Mouse (Mus musculus): ENCODE data around the gene Gimap4. TPM values are rescaled to one million over a fixed set of nuclear protein-coding genes. Genes with fewer than 3 reads are reported as not detected.

Gimap4 gene
- total and polyA plus RNA-seq, 3 experiments: 0.12 to 0.25 TPM; not detected in 1

- Histone ChIP-seq H3K4me3 (ENCODE audit: control insufficient read depth in 1 of 2, insufficient read depth in 1 of 2, low read depth in 2 of 2, low read length in 2 of 2) (no peak overlapping the region), H3K4me1 (ENCODE audit: control insufficient read depth in 1 of 2, insufficient read depth in 2 of 2, low read length in 2 of 2) (no peaks in the 10 kb centered on the region), H3K79me2 (ENCODE audit: control insufficient read depth, insufficient read depth, low read length, poor library complexity) (no peaks in the 10 kb centered on the region), H3K9ac (ENCODE audit: control insufficient read depth, low read depth, low read length, poor library complexity, severe bottlenecking) (no peak overlapping the region), H3K36me3 (ENCODE audit: control insufficient read depth in 1 of 2, insufficient read depth in 2 of 2, low read length in 2 of 2) (no peaks in the 10 kb centered on the region), H3K27me3 (ENCODE audit: control insufficient read depth in 1 of 2, insufficient read depth in 2 of 2, low read length in 2 of 2) (no peaks in the 10 kb centered on the region), H3K9me3 (replicated peaks; ENCODE audit: insufficient read depth, low read length) (no peaks in the 10 kb centered on the region), H3K27ac (ENCODE audit: control insufficient read depth, low read depth, low read length) (no peak overlapping the region)
- TF ChIP-seq TAL1 (IDR thresholded peaks at IDR 0.05; ENCODE audit: low read length) (no peak), RCOR1 (IDR thresholded peaks at IDR 0.05; ENCODE audit: low read depth, low read length) (no peak), MAX (IDR thresholded peaks at IDR 0.05; ENCODE audit: low read length) (no peak), ZKSCAN1 (IDR thresholded peaks at IDR 0.05; ENCODE audit: low read depth, low read length) (no peak), GATA1 (IDR thresholded peaks at IDR 0.05; ENCODE audit: low read depth, low read length) (no peak), POLR2A (IDR thresholded peaks at IDR 0.05; ENCODE audit: control insufficient read depth in 1 of 2, insufficient read depth in 1 of 2, low read depth in 1 of 2, low read length in 2 of 2, poor library complexity in 1 of 2) (no peak)
- peak; percentile 13 for DNase-seq (ENCODE audit: low read depth, low spot score)
These were observed 16.1 kb downstream of the Gimap4 start for GRCm38 (mm10) chr6:48700251-48701075.

- Histone ChIP-seq H3K36me3 (ENCODE audit: control insufficient read depth in 1 of 2, insufficient read depth in 2 of 2, low read length in 2 of 2) (no peaks in the 10 kb centered on the region), H3K27me3 (ENCODE audit: control insufficient read depth in 1 of 2, insufficient read depth in 2 of 2, low read length in 2 of 2) (peaks cover 0 to 2% of the 10 kb centered on the region in 2 experiments; a peak in 1 of 4 replicates), H3K9ac (ENCODE audit: control insufficient read depth, low read depth, low read length, poor library complexity, severe bottlenecking) (no peak overlapping the region), H3K27ac (ENCODE audit: control insufficient read depth, low read depth, low read length) (no peak overlapping the region), H3K4me1 (ENCODE audit: control insufficient read depth in 1 of 2, insufficient read depth in 2 of 2, low read length in 2 of 2) (no peaks in the 10 kb centered on the region), H3K4me3 (ENCODE audit: control insufficient read depth in 1 of 2, insufficient read depth in 1 of 2, low read depth in 2 of 2, low read length in 2 of 2) (no peak overlapping the region), H3K9me3 (replicated peaks; ENCODE audit: insufficient read depth, low read length) (no peaks in the 10 kb centered on the region), H3K79me2 (ENCODE audit: control insufficient read depth, insufficient read depth, low read length, poor library complexity) (no peaks in the 10 kb centered on the region)
- no peak for DNase-seq (ENCODE audit: low read depth, low spot score)
- TF ChIP-seq RCOR1 (IDR thresholded peaks at IDR 0.05; ENCODE audit: low read depth, low read length): no peak
- TF ChIP-seq E2F4 (IDR thresholded peaks at IDR 0.05; ENCODE audit: borderline replicate concordance, low read depth, low read length): no peak
- no peak for TF ChIP-seq POLR2A (IDR thresholded peaks at IDR 0.05; ENCODE audit: control insufficient read depth in 1 of 2, insufficient read depth in 1 of 2, low read depth in 1 of 2, low read length in 2 of 2, poor library complexity in 1 of 2)
- no peak for TF ChIP-seq POLR2AphosphoS5 (IDR thresholded peaks at IDR 0.05; ENCODE audit: borderline replicate concordance, low read depth, low read length)
- TF ChIP-seq MYB (IDR thresholded peaks at IDR 0.05; ENCODE audit: low read depth, low read length): no peak
- TF ChIP-seq ELF1 (IDR thresholded peaks at IDR 0.05; ENCODE audit: low read depth, low read length): no peak
- TF ChIP-seq BHLHE40 (IDR thresholded peaks at IDR 0.05; ENCODE audit: borderline replicate concordance, low read depth, low read length): no peak
- TF ChIP-seq UBTF (IDR thresholded peaks at IDR 0.05; ENCODE audit: borderline replicate concordance, insufficient read depth, low read depth, low read length): no peak
- no peak for TF ChIP-seq ETS1 (IDR thresholded peaks at IDR 0.05; ENCODE audit: low read depth, low read length)
- TF ChIP-seq ZKSCAN1 (IDR thresholded peaks at IDR 0.05; ENCODE audit: low read depth, low read length): no peak
- TF ChIP-seq ZC3H11A (IDR thresholded peaks at IDR 0.05; ENCODE audit: low read depth, low read length): no peak
- no peak for TF ChIP-seq MEF2A (IDR thresholded peaks at IDR 0.05; ENCODE audit: extremely low read depth, insufficient replicate concordance, low read depth, low read length, poor library complexity, severe bottlenecking)
- TF ChIP-seq SMC3 (IDR thresholded peaks at IDR 0.05; ENCODE audit: low read depth, low read length): no peak
- TF ChIP-seq NRF1 (IDR thresholded peaks at IDR 0.05; ENCODE audit: insufficient read depth, low read depth, low read length, poor library complexity, severe bottlenecking): no peak
- TF ChIP-seq GABPA (IDR thresholded peaks at IDR 0.05; ENCODE audit: low read depth, low read length): no peak
- no peak for TF ChIP-seq NELFE (IDR thresholded peaks at IDR 0.05; ENCODE audit: low read depth, low read length)
- TF ChIP-seq TCF12 (IDR thresholded peaks at IDR 0.05; ENCODE audit: low read depth, low read length): no peak
- TF ChIP-seq MXI1 (IDR thresholded peaks at IDR 0.05; ENCODE audit: low read depth, low read length): no peak
These were observed 17.8 kb downstream of the Gimap4 start for GRCm38 (mm10) chr6:48702146-48702545.

Data from MEL (cell line).